ENCODE assay signal across 9 mouse cellular contexts in genomic region chr3:88235216-88235615, GRCm38 (mm10). TPM values are rescaled to one million over a fixed set of nuclear protein-coding genes. Genes with fewer than 3 reads are reported as not detected.
DNase-seq lines count a peak whose midpoint lies in the region; ATAC-seq and TF ChIP-seq lines count a peak whose summit lies in the region.
"Had no signal": no experiment of that assay in that cellular context is flagged by ENCODE, and none has a peak within 500 bp of the region (broad histone marks: within the 10 kb centered on the region; RNA-seq: fewer than 3 reads in every experiment).

No protein-coding gene starts in this region.

- H3K27me3 ChIP-seq in hindbrain, embryonic 13.5 days, result peaks cover 16% of the 10 kb centered on the region
- H3K27me3 ChIP-seq in heart, embryonic 12.5 days (replicated peaks), result peaks cover 94% of the 10 kb centered on the region

- H3K27ac ChIP-seq in gastrocnemius, adult 2 months, result no peak overlapping the region
- peak overlapping the region; percentile 88 for H3K27ac ChIP-seq in hindbrain, embryonic 13.5 days
- no peak overlapping the region for H3K27ac ChIP-seq in heart, embryonic 12.5 days (ENCODE audit: poor library complexity, severe bottlenecking)

- H3K4me2 ChIP-seq in hindbrain, embryonic 13.5 days, result no peak overlapping the region
- no peak overlapping the region for H3K4me2 ChIP-seq in heart, embryonic 12.5 days

- TF ChIP-seq CTCF in gastrocnemius, adult 2 months (IDR thresholded peaks at IDR 0.05), result peak; percentile 16; the same call in 1 of the 2 replicates

- peaks cover 85% of the 10 kb centered on the region for H3K4me1 ChIP-seq in hindbrain, embryonic 13.5 days (replicated peaks)
- H3K4me1 ChIP-seq in heart, embryonic 12.5 days (replicated peaks), result no peaks in the 10 kb centered on the region

- peaks cover 2% of the 10 kb centered on the region for H3K36me3 ChIP-seq in hindbrain, embryonic 13.5 days
- H3K36me3 ChIP-seq in heart, embryonic 12.5 days, result no peaks in the 10 kb centered on the region

- 11% methylated on average over 3 of the region's 3 CpGs for WGBS in hindbrain, embryonic 13.5 days
- 10% methylated on average over 3 of the region's 3 CpGs for WGBS in heart, embryonic 12.5 days

- no peaks in the 10 kb centered on the region for H3K9me3 ChIP-seq in hindbrain, embryonic 13.5 days
- H3K9me3 ChIP-seq in heart, embryonic 12.5 days (replicated peaks), result no peaks in the 10 kb centered on the region

- no peak for ATAC-seq in hindbrain, embryonic 13.5 days (ENCODE audit: low FRiP score)
- ATAC-seq in heart, embryonic 12.5 days (ENCODE audit: insufficient number of reproducible peaks, low FRiP score), result no peak

- peak; percentile 12 for DNase-seq in gastrocnemius, adult 2 months
- no peak for DNase-seq in gastrocnemius, postnatal 4 days (ENCODE audit: low spot score in 2 of 2)
- peak; percentile 47 for DNase-seq in right cerebral cortex, postnatal 14 days
- no peak for DNase-seq in right cerebral cortex, postnatal 36 days (ENCODE audit: low spot score in 2 of 2)
- DNase-seq in thymus, postnatal 4 days, result peak; percentile 72
- DNase-seq in testis, postnatal 14 days (ENCODE audit: low spot score), result no peak

- intact Hi-C loops in gastrocnemius, adult 2 months (cut with DNase I), result no loop called here

- H3K4me3 ChIP-seq in gastrocnemius, adult 2 months, result no peak overlapping the region
- H3K4me3 ChIP-seq in hindbrain, embryonic 13.5 days, result no peak overlapping the region
- H3K4me3 ChIP-seq in heart, embryonic 12.5 days, result no peak overlapping the region

- peak overlapping the region; percentile 35; the same call in 1 of the 2 replicates for H3K9ac ChIP-seq in hindbrain, embryonic 13.5 days
- H3K9ac ChIP-seq in heart, embryonic 12.5 days, result no peak overlapping the region

RNA-seq across cellular contexts. Expression of gene Rhbg, which starts 19.3 kb away (rescaled TPM):
- not detected for total RNA-seq in gastrocnemius, adult 2 months (2021)
- total RNA-seq in gastrocnemius, postnatal 4 days (2021), result under 1 TPM in 1 of 2 experiments, not detected in 1; 0.16 TPM
- 0.22 and 0.32 TPM in 2 replicates for polyA plus RNA-seq in hindbrain, embryonic 13.5 days (2015; fragmentation: Nextera tagmentation; extraction: Ambion mirVana)
- polyA plus RNA-seq in heart, embryonic 12.5 days (2016; fragmentation: Nextera tagmentation; extraction: Ambion mirVana), result 0.19 TPM in 1 of 2 replicates, not detected in the other

RNA-seq across cellular contexts. Expression of gene Gm38392, which starts 51.8 kb away (rescaled TPM):
- under 1 TPM; 0.74 to 0.95 TPM for total RNA-seq in gastrocnemius, adult 2 months (2021)
- total RNA-seq in gastrocnemius, postnatal 4 days (2021), result under 1 TPM; 0.26 to 0.59 TPM
- 0.29 and 0.70 TPM in 2 replicates for polyA plus RNA-seq in hindbrain, embryonic 13.5 days (2015; fragmentation: Nextera tagmentation; extraction: Ambion mirVana)
- not detected in 2 replicates for polyA plus RNA-seq in heart, embryonic 12.5 days (2016; fragmentation: Nextera tagmentation; extraction: Ambion mirVana)
- polyA plus RNA-seq: embryonic facial prominence, embryonic 14.5 days had no signal

Comparison
In these comparisons a context has a peak if more than half of its experiments do, and no peak if none do; other contexts are left out.
1. DNase-seq: peak in gastrocnemius, adult 2 months (single experiment), right cerebral cortex, postnatal 14 days (single experiment) and thymus, postnatal 4 days (single experiment); none in gastrocnemius, postnatal 4 days (0 of 2), right cerebral cortex, postnatal 36 days (0 of 2) and testis, postnatal 14 days (single experiment).